Mouse (Mus musculus) CH12.LX (cell line): ENCODE results near the gene Ccpg1.

ENCODE experiments used
- CHD1 ChIP-seq: IDR thresholded peaks from 2 replicates; pipeline ENCODE4 v1.6.1; 2012; ENCODE audit warnings: low read depth, low read length, improper control_type of control experiment, inconsistent platforms
- CTCF ChIP-seq, 2 experiments: IDR thresholded peaks in 1 of 2; conservative IDR thresholded peaks in 1 of 2; 2 replicates each; pipeline ENCODE4 v1.5.1; 2011 to 2012; ENCODE audit warnings: low read depth in 2 of 2, low read length in 2 of 2, improper control_type of control experiment in 1 of 2, inconsistent platforms in 1 of 2, mild to moderate bottlenecking in 1 of 2, moderate library complexity in 1 of 2
- E2F4 ChIP-seq: IDR thresholded peaks from 2 replicates; pipeline ENCODE4 v1.6.1; 2011; ENCODE audit warnings: low read depth, low read length, improper control_type of control experiment; ENCODE audit not compliant: insufficient replicate concordance
- ETS1 ChIP-seq: conservative IDR thresholded peaks from 2 replicates; pipeline ENCODE4 v1.6.1; 2012; ENCODE audit warnings: low read depth, mild to moderate bottlenecking, inconsistent platforms, low read length, improper control_type of control experiment, moderate library complexity
- MAZ ChIP-seq: IDR thresholded peaks from 2 replicates; pipeline ENCODE4 v1.6.1; 2012; ENCODE audit warnings: low read depth, mild to moderate bottlenecking, inconsistent platforms, low read length, improper control_type of control experiment, moderate library complexity
- MEF2A ChIP-seq: IDR thresholded peaks from 2 replicates; pipeline ENCODE4 v1.6.1; 2014; ENCODE audit warnings: low read depth, mild to moderate bottlenecking, inconsistent platforms, low read length, improper control_type of control experiment, borderline replicate concordance
- NRF1 ChIP-seq: IDR thresholded peaks from 2 replicates; pipeline ENCODE4 v1.6.1; 2014; ENCODE audit warnings: low read depth, mild to moderate bottlenecking, inconsistent platforms, low read length, improper control_type of control experiment, moderate library complexity
- POLR2A ChIP-seq: IDR thresholded peaks from 2 replicates; pipeline ENCODE4 v1.6.1; 2011; ENCODE audit warnings: low read depth, mild to moderate bottlenecking, improper control_type of control experiment, low read length
- RCOR1 ChIP-seq: conservative IDR thresholded peaks from 2 replicates; pipeline ENCODE4 v1.6.1; 2012; ENCODE audit warnings: low read depth, mild to moderate bottlenecking, inconsistent platforms, low read length, improper control_type of control experiment
- SMC3 ChIP-seq: IDR thresholded peaks from 2 replicates; pipeline ENCODE4 v1.6.1; 2011; ENCODE audit warnings: low read depth, low read length, improper control_type of control experiment
- USF1 ChIP-seq: IDR thresholded peaks from 2 replicates; pipeline ENCODE4 v1.6.1; 2014; ENCODE audit warnings: low read depth, mild to moderate bottlenecking, inconsistent platforms, low read length, improper control_type of control experiment
- ZKSCAN1 ChIP-seq: IDR thresholded peaks from 2 replicates; pipeline ENCODE4 v1.6.1; 2012; ENCODE audit warnings: low read depth, inconsistent platforms, low read length, improper control_type of control experiment, borderline replicate concordance

- TF ChIP-seq CTCF (conservative IDR thresholded peaks at IDR 0.05 in 1 of 2, IDR thresholded peaks at IDR 0.05 in 1 of 2; ENCODE audit: low read depth in 2 of 2, low read length in 2 of 2) (peak; percentile 95 to 99), SMC3 (peak; percentile 87), POLR2A (peak; percentile 57; the same call in 1 of the 2 replicates), ETS1 (no peak), NRF1 (no peak), MAZ (peak; percentile 38; the same call in 1 of the 2 replicates), ZKSCAN1 (no peak), RCOR1 (no peak), MEF2A (peak; percentile 31; the same call in 1 of the 2 replicates), CHD1 (no peak), E2F4 (no peak), USF1 (no peak)
These were observed 59.2 kb downstream of the Ccpg1 start, which contains the start of gene Rab27a for GRCm38 (mm10) chr9:73044146-73045079.
